Mouse (Mus musculus) lung, postnatal 0 days (tissue): Measurements from ENCODE around the gene Tsr1.

ENCODE experiments used
- CTCF ChIP-seq: IDR thresholded peaks from 2 replicates; pipeline ENCODE4 v1.5.1; 2016; ENCODE audit warnings: antibody characterized with exemption, mild to moderate bottlenecking
- EP300 ChIP-seq: IDR thresholded peaks from 2 replicates; pipeline ENCODE4 v1.6.1; 2016; ENCODE audit warnings: antibody characterized with exemption, mild to moderate bottlenecking, control low read depth

DNA sequence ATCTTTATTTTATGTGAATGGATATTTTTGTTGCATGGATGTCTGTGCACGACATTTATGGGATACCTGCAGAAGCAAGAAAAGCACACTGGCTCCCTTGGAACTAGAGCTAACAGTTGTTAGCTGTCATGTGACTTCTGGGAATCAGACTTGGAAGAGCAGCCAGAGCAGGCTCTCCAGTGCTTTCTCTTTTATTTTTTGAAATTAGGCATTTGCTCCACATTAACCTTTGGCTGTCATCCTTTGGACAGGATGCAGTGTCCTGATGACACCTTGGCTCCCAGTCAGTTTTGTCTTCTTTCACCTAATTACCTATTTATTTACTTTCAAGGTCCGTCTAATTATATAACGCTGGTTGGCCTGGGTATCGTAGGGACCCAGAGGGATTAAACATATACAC is 3.3 kb upstream of the Tsr1 start:
- TF ChIP-seq CTCF: no peak
- no peak for TF ChIP-seq EP300
